13 mouse cellular contexts compared by ENCODE assay signal in the genomic region with DNA sequence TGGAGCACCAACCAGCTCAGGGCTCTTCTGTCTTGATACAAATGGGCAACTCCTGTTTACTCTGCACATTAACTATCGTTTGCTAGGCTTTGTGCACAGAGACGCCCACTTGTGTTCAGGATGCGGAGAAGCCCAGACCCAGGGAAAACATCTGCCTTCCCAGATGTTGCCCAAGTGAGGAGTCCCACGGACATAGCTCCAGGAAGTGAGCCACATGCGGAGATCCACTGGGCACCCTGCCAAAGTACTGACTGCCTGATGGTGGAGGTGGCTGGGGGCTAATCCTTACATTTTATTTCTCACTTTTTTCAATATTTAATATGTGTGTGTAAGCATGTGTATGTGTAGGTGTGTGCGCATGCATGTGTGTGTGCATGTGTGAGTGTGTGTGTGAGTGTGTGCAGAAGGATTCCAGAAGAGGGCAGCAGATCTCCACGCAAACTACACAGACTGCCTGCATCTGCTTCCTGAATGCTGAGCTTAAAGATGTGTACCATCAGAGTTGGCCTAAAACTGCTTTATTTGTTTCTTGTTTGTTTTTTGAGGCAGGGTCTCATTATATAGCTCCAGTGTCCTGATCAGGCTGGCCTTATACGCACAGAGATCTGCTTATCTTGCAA. TPM values are rescaled to one million over a fixed set of nuclear protein-coding genes. Genes with fewer than 3 reads are reported as not detected.
DNase-seq lines count a peak whose midpoint lies in the region; ATAC-seq and TF ChIP-seq lines count a peak whose summit lies in the region.
"Had no signal": no experiment of that assay in that cellular context is flagged by ENCODE, and none has a peak within 500 bp of the region (broad histone marks: within the 10 kb centered on the region; RNA-seq: fewer than 3 reads in every experiment).

No protein-coding gene starts in this region.

- ATAC-seq in forebrain, postnatal 0 days: no peak
- no peak for ATAC-seq in forebrain, embryonic 16.5 days
- no peak for ATAC-seq in liver, postnatal 0 days
- no peak for ATAC-seq in lung, postnatal 0 days

- 82% methylated on average over 8 of the region's 8 CpGs for WGBS in forebrain, postnatal 0 days
- 83% methylated on average over 8 of the region's 8 CpGs for WGBS in forebrain, embryonic 16.5 days
- WGBS in liver, postnatal 0 days (ENCODE audit: insufficient replicate concordance): 76% methylated on average over 8 of the region's 8 CpGs
- WGBS in lung, postnatal 0 days: 67% methylated on average over 8 of the region's 8 CpGs

- H3K27ac ChIP-seq in forebrain, postnatal 0 days (ENCODE audit: low read depth, low read length): no peak overlapping the region
- no peak overlapping the region for H3K27ac ChIP-seq in forebrain, embryonic 16.5 days (ENCODE audit: low read length)
- no peak overlapping the region for H3K27ac ChIP-seq in liver, postnatal 0 days (ENCODE audit: low read depth)
- no peak overlapping the region for H3K27ac ChIP-seq in lung, postnatal 0 days (ENCODE audit: low read length)
- H3K27ac ChIP-seq: embryonic facial prominence, embryonic 12.5 days; midbrain, embryonic 12.5 days had no signal

- TF ChIP-seq EP300 in liver, postnatal 0 days (IDR thresholded peaks at IDR 0.05; ENCODE audit: low read depth): no peak
- TF ChIP-seq EP300 in lung, postnatal 0 days (IDR thresholded peaks at IDR 0.05): no peak

- H3K4me3 ChIP-seq in forebrain, postnatal 0 days (ENCODE audit: low read depth, low read length): no peak overlapping the region
- no peak overlapping the region for H3K4me3 ChIP-seq in forebrain, embryonic 16.5 days (replicated peaks; ENCODE audit: low read length)
- H3K4me3 ChIP-seq in liver, postnatal 0 days (ENCODE audit: low read depth, low read length): no peak overlapping the region
- no peak overlapping the region for H3K4me3 ChIP-seq in lung, postnatal 0 days (ENCODE audit: low read depth, low read length)
- H3K4me3 ChIP-seq: embryonic facial prominence, embryonic 12.5 days; midbrain, embryonic 12.5 days had no signal

- no peaks in the 10 kb centered on the region for H3K4me1 ChIP-seq in forebrain, postnatal 0 days (ENCODE audit: insufficient read depth)
- no peaks in the 10 kb centered on the region for H3K4me1 ChIP-seq in forebrain, embryonic 16.5 days (replicated peaks; ENCODE audit: control insufficient read depth, insufficient read depth, low read length)
- H3K4me1 ChIP-seq in liver, postnatal 0 days (ENCODE audit: insufficient read depth): no peaks in the 10 kb centered on the region
- H3K4me1 ChIP-seq in lung, postnatal 0 days (ENCODE audit: insufficient read depth, low read depth, low read length): no peaks in the 10 kb centered on the region
- H3K4me1 ChIP-seq: embryonic facial prominence, embryonic 12.5 days had no signal

- H3K27me3 ChIP-seq in forebrain, postnatal 0 days (ENCODE audit: insufficient read depth, low read length): no peaks in the 10 kb centered on the region
- no peaks in the 10 kb centered on the region for H3K27me3 ChIP-seq in forebrain, embryonic 16.5 days (replicated peaks; ENCODE audit: control insufficient read depth, insufficient read depth, low read length)
- no peaks in the 10 kb centered on the region for H3K27me3 ChIP-seq in liver, postnatal 0 days (ENCODE audit: insufficient read depth, low read length)
- H3K27me3 ChIP-seq in lung, postnatal 0 days (replicated peaks; ENCODE audit: insufficient read depth, low read length): no peaks in the 10 kb centered on the region
- H3K27me3 ChIP-seq: embryonic facial prominence, embryonic 12.5 days; midbrain, embryonic 12.5 days had no signal

- TF ChIP-seq CTCF in forebrain, postnatal 0 days (IDR thresholded peaks at IDR 0.05; ENCODE audit: low read depth): peak; percentile 62
- TF ChIP-seq CTCF in liver, postnatal 0 days (IDR thresholded peaks at IDR 0.05; ENCODE audit: low read depth): peak; percentile 79
- peak; percentile 72 for TF ChIP-seq CTCF in lung, postnatal 0 days (IDR thresholded peaks at IDR 0.05)

- H3K4me2 ChIP-seq in forebrain, postnatal 0 days (ENCODE audit: low read depth): no peak overlapping the region
- H3K4me2 ChIP-seq in forebrain, embryonic 16.5 days (ENCODE audit: low read length): no peak overlapping the region
- no peak overlapping the region for H3K4me2 ChIP-seq in liver, postnatal 0 days (ENCODE audit: low read depth, low read length)
- no peak overlapping the region for H3K4me2 ChIP-seq in lung, postnatal 0 days (replicated peaks; ENCODE audit: low read depth, low read length)
- H3K4me2 ChIP-seq: embryonic facial prominence, embryonic 12.5 days; midbrain, embryonic 12.5 days had no signal

- DNase-seq in forebrain, postnatal 0 days: peak; percentile 29
- DNase-seq in liver, postnatal 0 days: no peak
- DNase-seq in liver (no peak), ES-CJ7 (ENCODE audit: low read depth, low spot score) (peak; percentile 43)
- peak; percentile 32 for DNase-seq in lung, postnatal 0 days (ENCODE audit: low spot score)
- DNase-seq in frontal cortex, postnatal 25 days (ENCODE audit: low spot score in 2 of 2): no peak
- no peak for DNase-seq in ovary, adult 18-20 months (ENCODE audit: low spot score)
- DNase-seq: right cerebral cortex, adult 18-20 months had no signal

- no peaks in the 10 kb centered on the region for H3K36me3 ChIP-seq in forebrain, postnatal 0 days (ENCODE audit: insufficient read depth)
- H3K36me3 ChIP-seq in forebrain, embryonic 16.5 days (ENCODE audit: control insufficient read depth, insufficient read depth): no peaks in the 10 kb centered on the region
- H3K36me3 ChIP-seq in liver, postnatal 0 days (replicated peaks; ENCODE audit: insufficient read depth, low read length): no peaks in the 10 kb centered on the region
- H3K36me3 ChIP-seq in lung, postnatal 0 days (ENCODE audit: insufficient read depth, low read length): no peaks in the 10 kb centered on the region
- H3K36me3 ChIP-seq: embryonic facial prominence, embryonic 12.5 days; midbrain, embryonic 12.5 days had no signal

- H3K9me3 ChIP-seq in forebrain, postnatal 0 days (ENCODE audit: low read length): no peaks in the 10 kb centered on the region
- H3K9me3 ChIP-seq in forebrain, embryonic 16.5 days (ENCODE audit: control insufficient read depth, low read length): no peaks in the 10 kb centered on the region
- H3K9me3 ChIP-seq in liver, postnatal 0 days (ENCODE audit: low read length): peaks cover 2% of the 10 kb centered on the region; the same call in 1 of the 2 replicates
- H3K9me3 ChIP-seq in lung, postnatal 0 days (ENCODE audit: low read length): no peaks in the 10 kb centered on the region

- H3K9ac ChIP-seq in forebrain, postnatal 0 days: no peak overlapping the region
- H3K9ac ChIP-seq in forebrain, embryonic 16.5 days (replicated peaks; ENCODE audit: low read depth, low read length): no peak overlapping the region
- no peak overlapping the region for H3K9ac ChIP-seq in liver, postnatal 0 days (replicated peaks)
- no peak overlapping the region for H3K9ac ChIP-seq in lung, postnatal 0 days (replicated peaks; ENCODE audit: low read depth)
- H3K9ac ChIP-seq: embryonic facial prominence, embryonic 12.5 days; midbrain, embryonic 12.5 days had no signal

RNA-seq across cellular contexts. Expression of a gene that starts 20.8 kb away (rescaled TPM):
- not detected in 2 replicates for total RNA-seq in forebrain, postnatal 0 days (2014; rRNA removed)
- polyA plus RNA-seq in forebrain, postnatal 0 days (2015; fragmentation: Nextera tagmentation; extraction: Ambion mirVana): not detected in 2 replicates
- polyA plus RNA-seq in forebrain, embryonic 16.5 days (2015; fragmentation: Nextera tagmentation; extraction: Ambion mirVana): not detected in 2 replicates
- polyA plus RNA-seq in liver, postnatal 0 days (2015; fragmentation: Nextera tagmentation; extraction: Ambion mirVana): not detected in 2 replicates
- not detected in 2 replicates for polyA plus RNA-seq in lung, postnatal 0 days (2015; fragmentation: Nextera tagmentation; extraction: Ambion mirVana)
- total RNA-seq: layer of hippocampus, postnatal 14 days had no signal
- polyA plus RNA-seq: embryonic facial prominence, embryonic 12.5 days; heart, embryonic 14.5 days; midbrain, embryonic 12.5 days had no signal

RNA-seq across cellular contexts. Expression of a gene that starts 20.9 kb away (rescaled TPM):
- 35.5 and 38.8 TPM in 2 replicates for total RNA-seq in forebrain, postnatal 0 days (2014; rRNA removed)
- 22.4 and 29.3 TPM in 2 replicates for polyA plus RNA-seq in forebrain, postnatal 0 days (2015; fragmentation: Nextera tagmentation; extraction: Ambion mirVana)
- 22.0 and 25.9 TPM in 2 replicates for polyA plus RNA-seq in forebrain, embryonic 16.5 days (2015; fragmentation: Nextera tagmentation; extraction: Ambion mirVana)
- 1.9 and 2.1 TPM in 2 replicates for polyA plus RNA-seq in liver, postnatal 0 days (2015; fragmentation: Nextera tagmentation; extraction: Ambion mirVana)
- 5.9 and 6.7 TPM in 2 replicates for polyA plus RNA-seq in lung, postnatal 0 days (2015; fragmentation: Nextera tagmentation; extraction: Ambion mirVana)

RNA-seq across cellular contexts. Expression of a gene that starts 23.5 kb away (rescaled TPM):
- total RNA-seq in forebrain, postnatal 0 days (2014; rRNA removed): not detected in 2 replicates
- 0.16 and 0.74 TPM in 2 replicates for polyA plus RNA-seq in forebrain, postnatal 0 days (2015; fragmentation: Nextera tagmentation; extraction: Ambion mirVana)
- 0.50 and 1.1 TPM in 2 replicates for polyA plus RNA-seq in forebrain, embryonic 16.5 days (2015; fragmentation: Nextera tagmentation; extraction: Ambion mirVana)
- not detected in 2 replicates for polyA plus RNA-seq in liver, postnatal 0 days (2015; fragmentation: Nextera tagmentation; extraction: Ambion mirVana)
- polyA plus RNA-seq in lung, postnatal 0 days (2015; fragmentation: Nextera tagmentation; extraction: Ambion mirVana): 0.31 and 0.76 TPM in 2 replicates
- total RNA-seq: layer of hippocampus, postnatal 14 days had no signal

RNA-seq across cellular contexts. Expression of a gene that starts 38.1 kb away (rescaled TPM):
- total RNA-seq in forebrain, postnatal 0 days (2014; rRNA removed): 8.7 and 14.6 TPM in 2 replicates
- polyA plus RNA-seq in forebrain, postnatal 0 days (2015; fragmentation: Nextera tagmentation; extraction: Ambion mirVana): 10.3 and 12.0 TPM in 2 replicates
- 11.4 and 11.8 TPM in 2 replicates for polyA plus RNA-seq in forebrain, embryonic 16.5 days (2015; fragmentation: Nextera tagmentation; extraction: Ambion mirVana)
- polyA plus RNA-seq in liver, postnatal 0 days (2015; fragmentation: Nextera tagmentation; extraction: Ambion mirVana): 35.6 and 57.1 TPM in 2 replicates
- 30.0 and 49.5 TPM in 2 replicates for polyA plus RNA-seq in lung, postnatal 0 days (2015; fragmentation: Nextera tagmentation; extraction: Ambion mirVana)

Comparison
In these comparisons a context has a peak if more than half of its experiments do, and no peak if none do; other contexts are left out.
1. DNase-seq: peak in forebrain, postnatal 0 days (single experiment), ES-CJ7 (single experiment) and lung, postnatal 0 days (single experiment); none in liver, postnatal 0 days (single experiment), liver (single experiment), frontal cortex, postnatal 25 days (0 of 2) and ovary, adult 18-20 months (single experiment).
2. Peak in every context shown above with its lines, with median percentiles within 50 percentile points of each other: CTCF ChIP-seq.